Mouse (Mus musculus): Measurements from ENCODE around the gene Urad.

GRCm38 (mm10) chr5:147309786-147310185, 12.5 kb downstream of the Urad start:
- TF ChIP-seq CTCF (IDR thresholded peaks at IDR 0.05) (no peak), POLR2A (IDR thresholded peaks at IDR 0.05; ENCODE audit: insufficient read depth, low read depth, low read length) (no peak)

Data from heart, adult 2 months (tissue).